Mouse (Mus musculus): ENCODE measurements around the gene Dapk3.
"Not testable (repeated sequence)": the region's sequence is repeated elsewhere in the genome, so short reads cannot be mapped to it uniquely, and the experiment has no call there.

Dapk3 gene

GRCm38 (mm10) chr10:81177958-81178712 lies 4.7 kb upstream of the Dapk3 start:
- no peak for DNase-seq (ENCODE audit: low read depth, low spot score)

GRCm38 (mm10) chr10:81178927-81179326 lies 3.9 kb upstream of the Dapk3 start:
- no peak for DNase-seq (ENCODE audit: low read depth, low spot score)

GRCm38 (mm10) chr10:81179451-81180342 lies 3.1 kb upstream of the Dapk3 start:
- no peak for DNase-seq (ENCODE audit: low read depth, low spot score)

GRCm38 (mm10) chr10:81180946-81181345 lies 1.9 kb upstream of the Dapk3 start:
- DNase-seq (ENCODE audit: low read depth, low spot score): no peak

GRCm38 (mm10) chr10:81181860-81182259 lies 945 bp upstream of the Dapk3 start:
- not testable (repeated sequence) for DNase-seq (ENCODE audit: low read depth, low spot score)

- no peak for DNase-seq (ENCODE audit: low read depth, low spot score)
These were observed 1.0 kb downstream of the Dapk3 start, which contains the start of gene 4930442H23Rik for GRCm38 (mm10) chr10:81183805-81184204. Gene 4930442H23Rik (minus strand): TSS chr10:81183849.

- DNase-seq (ENCODE audit: low read depth, low spot score): no peak
These were observed 2.0 kb downstream of the Dapk3 start for GRCm38 (mm10) chr10:81184765-81185164.

GRCm38 (mm10) chr10:81187161-81187560 lies 4.4 kb downstream of the Dapk3 start:
- no peak for DNase-seq (ENCODE audit: low read depth, low spot score)

GRCm38 (mm10) chr10:81189821-81190220 lies 7.0 kb downstream of the Dapk3 start:
- DNase-seq (ENCODE audit: low read depth, low spot score): no peak

- no peak for DNase-seq (ENCODE audit: low read depth, low spot score)
These were observed 7.6 kb downstream of the Dapk3 start for GRCm38 (mm10) chr10:81190236-81190911.

- DNase-seq (ENCODE audit: low read depth, low spot score): no peak
These were observed 8.1 kb downstream of the Dapk3 start for GRCm38 (mm10) chr10:81190912-81191321.

GRCm38 (mm10) chr10:81191342-81191982 lies 8.7 kb downstream of the Dapk3 start:
- DNase-seq (ENCODE audit: low read depth, low spot score): no peak

GRCm38 (mm10) chr10:81192270-81192967 lies 9.6 kb downstream of the Dapk3 start:
- DNase-seq (ENCODE audit: low read depth, low spot score): peak; percentile 95

GRCm38 (mm10) chr10:81192968-81193501 lies 10.2 kb downstream of the Dapk3 start:
- DNase-seq (ENCODE audit: low read depth, low spot score): peak; percentile 62

- peak; percentile 52 for DNase-seq (ENCODE audit: low read depth, low spot score)
These were observed 11.4 kb downstream of the Dapk3 start for GRCm38 (mm10) chr10:81193991-81194774.

GRCm38 (mm10) chr10:81195300-81195699 lies 12.5 kb downstream of the Dapk3 start:
- DNase-seq (ENCODE audit: low read depth, low spot score): no peak

- DNase-seq (ENCODE audit: low read depth, low spot score): no peak
These were observed 13.8 kb downstream of the Dapk3 start for GRCm38 (mm10) chr10:81196470-81197065.

- DNase-seq (ENCODE audit: low read depth, low spot score): no peak
These were observed 14.5 kb downstream of the Dapk3 start for GRCm38 (mm10) chr10:81197305-81197704.

GRCm38 (mm10) chr10:81198230-81198629 lies 15.4 kb downstream of the Dapk3 start:
- DNase-seq (ENCODE audit: low read depth, low spot score): peak; percentile 75
